Mouse (Mus musculus) neural tube, embryonic 14.5 days (tissue): Measurements from ENCODE around the gene Wdfy1. TPM values are rescaled to one million over a fixed set of nuclear protein-coding genes. Genes with fewer than 3 reads are reported as not detected.

ENCODE experiments used
- ATAC-seq: fragments of 200-750 bp; cut with Nextera tagmentation; 2 replicates; pipeline ENCODE4 v1.8.0; 2017; ENCODE audit warnings: low read depth, mild to moderate bottlenecking, moderate TSS enrichment, moderate library complexity
- H3K27ac ChIP-seq: fragments of 300-500 bp; sonication (generic); 2 replicates; pipeline ENCODE4 v1.5.1; 2014; ENCODE audit warnings: low read depth, mild to moderate bottlenecking, control low read depth, low read length, moderate library complexity, mixed read lengths
- H3K27me3 ChIP-seq: fragments of 300-500 bp; sonication (generic); 2 replicates; pipeline ENCODE4 v1.6.1; 2014; ENCODE audit warnings: low read length; ENCODE audit not compliant: control insufficient read depth, insufficient read depth
- H3K36me3 ChIP-seq: fragments of 300-500 bp; sonication (generic); 2 replicates; pipeline ENCODE4 v1.6.1; 2014; ENCODE audit warnings: low read length, mixed read lengths; ENCODE audit not compliant: control insufficient read depth, insufficient read depth
- H3K4me1 ChIP-seq: fragments of 300-500 bp; sonication (generic); 2 replicates; pipeline ENCODE4 v1.6.1; 2014; ENCODE audit warnings: low read length; ENCODE audit not compliant: control insufficient read depth, insufficient read depth
- H3K4me2 ChIP-seq: fragments of 300-500 bp; sonication (generic); 2 replicates; pipeline ENCODE4 v1.6.1; 2014; ENCODE audit warnings: mild to moderate bottlenecking, low read depth, low read length, control low read depth
- H3K4me3 ChIP-seq: fragments of 300-500 bp; sonication (generic); 2 replicates; pipeline ENCODE4 v1.5.1; 2014; ENCODE audit warnings: low read depth, low read length, control low read depth, mixed read lengths
- H3K9ac ChIP-seq: fragments of 300-500 bp; sonication (generic); replicated peaks from 2 replicates; pipeline ENCODE4 v1.6.1; 2014; ENCODE audit warnings: low read depth, mild to moderate bottlenecking, control low read depth, low read length, mixed read lengths
- H3K9me3 ChIP-seq: fragments of 300-500 bp; sonication (generic); 2 replicates; pipeline ENCODE4 v1.6.1; 2016; ENCODE audit warnings: low read length; ENCODE audit not compliant: control insufficient read depth
- WGBS: fragments of 180-500 bp; shearing (Covaris S2); extraction: QIAGEN DNeasy Blood & Tissue Kit; methylation state at CpG from one replicate; pipeline ENCODE4 v1.1.7; 2014; 5-methylcytosine and 5-hydroxymethylcytosine counted together
- polyA plus RNA-seq: library from polyadenylated mRNA; unstranded; fragments of >200 nt; fragmentation: Nextera tagmentation; extraction: Ambion mirVana; gene quantifications from 2 replicates; pipeline ENCODE4 v1.2.1, GENCODE M21; 2014

Gene Wdfy1
- polyA plus RNA-seq, 1 experiment from 2014 or later = 109 TPM

GRCm38 (mm10) chr1:79742949-79743348 lies 33.0 kb downstream of the Wdfy1 start:
- no peak for ATAC-seq
- Histone ChIP-seq H3K9me3 (no peaks in the 10 kb centered on the region), H3K4me1 (no peaks in the 10 kb centered on the region), H3K36me3 (no peaks in the 10 kb centered on the region), H3K27me3 (no peaks in the 10 kb centered on the region), H3K9ac (no peak overlapping the region), H3K4me2 (no peak overlapping the region), H3K27ac (no peak overlapping the region), H3K4me3 (no peak overlapping the region)
- WGBS = 94% methylated on average over 7 of the region's 7 CpGs

GRCm38 (mm10) chr1:79741002-79741401 lies 34.9 kb downstream of the Wdfy1 start:
- Histone ChIP-seq H3K4me2 (no peak overlapping the region), H3K4me3 (no peak overlapping the region), H3K9me3 (no peaks in the 10 kb centered on the region), H3K27ac (no peak overlapping the region), H3K4me1 (no peaks in the 10 kb centered on the region), H3K27me3 (no peaks in the 10 kb centered on the region), H3K9ac (no peak overlapping the region), H3K36me3 (no peaks in the 10 kb centered on the region)
- 83% methylated on average over 4 of the region's 4 CpGs for WGBS
- peak; percentile 54; the same call in 1 of the 2 replicates for ATAC-seq

GRCm38 (mm10) chr1:79739726-79740125 lies 36.2 kb downstream of the Wdfy1 start:
- no peak overlapping the region for H3K9ac ChIP-seq
- H3K27me3 ChIP-seq = no peaks in the 10 kb centered on the region
- H3K9me3 ChIP-seq = no peaks in the 10 kb centered on the region
- no peaks in the 10 kb centered on the region for H3K36me3 ChIP-seq
- no peak overlapping the region for H3K4me2 ChIP-seq
- no peak overlapping the region for H3K4me3 ChIP-seq
- WGBS = 90% methylated on average over 2 of the region's 2 CpGs
- no peak overlapping the region for H3K27ac ChIP-seq
- no peak for ATAC-seq
- H3K4me1 ChIP-seq = no peaks in the 10 kb centered on the region

- peaks cover 4% of the 10 kb centered on the region; the same call in 1 of the 2 replicates for H3K36me3 ChIP-seq
- WGBS = 98% methylated on average over 3 of the region's 3 CpGs
- H3K27me3 ChIP-seq = no peaks in the 10 kb centered on the region
- no peaks in the 10 kb centered on the region for H3K9me3 ChIP-seq
- H3K4me3 ChIP-seq = no peak overlapping the region
- ATAC-seq = no peak
- H3K9ac ChIP-seq = no peak overlapping the region
- H3K27ac ChIP-seq = no peak overlapping the region
- H3K4me1 ChIP-seq = no peaks in the 10 kb centered on the region
- no peak overlapping the region for H3K4me2 ChIP-seq
These were observed 39.5 kb downstream of the Wdfy1 start for GRCm38 (mm10) chr1:79736408-79736807.

GRCm38 (mm10) chr1:79734794-79735193 lies 41.1 kb downstream of the Wdfy1 start:
- Histone ChIP-seq H3K4me2 (no peak overlapping the region), H3K36me3 (peaks cover 4% of the 10 kb centered on the region; the same call in 1 of the 2 replicates), H3K27me3 (no peaks in the 10 kb centered on the region), H3K9ac (0 out of 2 replicates have a peak overlapping the region, but pooled peaks have one; percentile 7), H3K4me1 (no peaks in the 10 kb centered on the region), H3K9me3 (no peaks in the 10 kb centered on the region), H3K4me3 (no peak overlapping the region), H3K27ac (no peak overlapping the region)
- WGBS = 90% methylated on average over 5 of the region's 5 CpGs
- ATAC-seq = no peak

GRCm38 (mm10) chr1:79714152-79714923 lies 61.6 kb downstream of the Wdfy1 start:
- no peak overlapping the region for H3K4me2 ChIP-seq
- WGBS = 93% methylated on average over 13 of the region's 13 CpGs
- H3K36me3 ChIP-seq = peaks cover 8% of the 10 kb centered on the region; the same call in 1 of the 2 replicates
- H3K9me3 ChIP-seq = no peaks in the 10 kb centered on the region
- no peak for ATAC-seq
- H3K27ac ChIP-seq = no peak overlapping the region
- no peak overlapping the region for H3K4me3 ChIP-seq
- no peaks in the 10 kb centered on the region for H3K4me1 ChIP-seq
- no peak overlapping the region for H3K9ac ChIP-seq
- H3K27me3 ChIP-seq = no peaks in the 10 kb centered on the region

- Histone ChIP-seq H3K27ac (no peak overlapping the region), H3K4me3 (no peak overlapping the region), H3K4me2 (no peak overlapping the region), H3K9ac (no peak overlapping the region), H3K4me1 (no peaks in the 10 kb centered on the region), H3K9me3 (no peaks in the 10 kb centered on the region), H3K27me3 (no peaks in the 10 kb centered on the region), H3K36me3 (peaks cover 8% of the 10 kb centered on the region; the same call in 1 of the 2 replicates)
- no peak for ATAC-seq
- WGBS = 85% methylated on average over 5 of the region's 5 CpGs
These were observed 62.9 kb downstream of the Wdfy1 start for GRCm38 (mm10) chr1:79713081-79713480.

- no peaks in the 10 kb centered on the region for H3K9me3 ChIP-seq
- H3K4me3 ChIP-seq = no peak overlapping the region
- H3K4me1 ChIP-seq = no peaks in the 10 kb centered on the region
- H3K27ac ChIP-seq = no peak overlapping the region
- no peak overlapping the region for H3K9ac ChIP-seq
- ATAC-seq = no peak
- H3K27me3 ChIP-seq = no peaks in the 10 kb centered on the region
- 88% methylated on average over 18 of the region's 18 CpGs for WGBS
- H3K4me2 ChIP-seq = no peak overlapping the region
- peaks cover 8% of the 10 kb centered on the region for H3K36me3 ChIP-seq
These were observed 64.5 kb downstream of the Wdfy1 start for GRCm38 (mm10) chr1:79711147-79712126.

GRCm38 (mm10) chr1:79710678-79711077 lies 65.3 kb downstream of the Wdfy1 start:
- no peak overlapping the region for H3K4me2 ChIP-seq
- no peaks in the 10 kb centered on the region for H3K27me3 ChIP-seq
- H3K36me3 ChIP-seq = peaks cover 12% of the 10 kb centered on the region
- H3K27ac ChIP-seq = no peak overlapping the region
- ATAC-seq = no peak
- 62% methylated on average over 4 of the region's 4 CpGs for WGBS
- H3K9me3 ChIP-seq = no peaks in the 10 kb centered on the region
- H3K9ac ChIP-seq = no peak overlapping the region
- no peaks in the 10 kb centered on the region for H3K4me1 ChIP-seq
- H3K4me3 ChIP-seq = no peak overlapping the region
